Comparison of ENCODE assay signal across 10 mouse cellular contexts in genomic region chr5:113420619-113421018, GRCm38 (mm10).
A peak's percentile ranks its signal among the peaks of the same experiment; 100 is the strongest.
DNase-seq lines count a peak whose midpoint lies in the region; ATAC-seq and TF ChIP-seq lines count a peak whose summit lies in the region.
"Had no signal": no experiment of that assay in that cellular context is flagged by ENCODE, and none has a peak within 500 bp of the region (broad histone marks: within the 10 kb centered on the region; RNA-seq: fewer than 3 reads in every experiment).

No protein-coding gene starts in this region.

- peaks cover 8% of the 10 kb centered on the region; the same call in 1 of the 2 replicates for H3K4me1 ChIP-seq in midbrain, postnatal 0 days (ENCODE audit: insufficient read depth, low read length)
- 0 out of 2 replicates have a peak, but pooled peaks cover 6% of the 10 kb centered on the region for H3K4me1 ChIP-seq in midbrain, embryonic 14.5 days (ENCODE audit: control insufficient read depth, insufficient read depth, low read length)
- peaks cover 18% of the 10 kb centered on the region; the same call in 1 of the 2 replicates for H3K4me1 ChIP-seq in intestine, embryonic 15.5 days (replicated peaks)
- H3K4me1 ChIP-seq in stomach, embryonic 16.5 days (ENCODE audit: control insufficient read depth, insufficient read depth, low read length), result peaks cover 12% of the 10 kb centered on the region; the same call in 1 of the 2 replicates

- no peak for TF ChIP-seq CTCF in midbrain, postnatal 0 days (IDR thresholded peaks at IDR 0.05)

- H3K4me2 ChIP-seq in midbrain, postnatal 0 days (ENCODE audit: low read depth, low read length, poor library complexity, severe bottlenecking), result no peak overlapping the region
- H3K4me2 ChIP-seq in midbrain, embryonic 14.5 days (ENCODE audit: low read length), result no peak overlapping the region
- no peak overlapping the region for H3K4me2 ChIP-seq in intestine, embryonic 15.5 days (replicated peaks)
- H3K4me2 ChIP-seq in stomach, embryonic 16.5 days (ENCODE audit: low read depth, low read length), result no peak overlapping the region

- no peak overlapping the region for H3K9ac ChIP-seq in midbrain, postnatal 0 days (replicated peaks; ENCODE audit: low read length, poor library complexity, severe bottlenecking)
- H3K9ac ChIP-seq in midbrain, embryonic 14.5 days (replicated peaks; ENCODE audit: low read length), result no peak overlapping the region
- H3K9ac ChIP-seq in intestine, embryonic 15.5 days, result no peak overlapping the region
- H3K9ac ChIP-seq in stomach, embryonic 16.5 days (ENCODE audit: low read length), result no peak overlapping the region
- H3K9ac ChIP-seq: liver, embryonic 14.5 days had no signal

- peak; percentile 37 for DNase-seq in midbrain, postnatal 0 days (ENCODE audit: low spot score)
- DNase-seq in midbrain, embryonic 14.5 days, result no peak
- DNase-seq in embryo, embryonic 9.5 days (ENCODE audit: extremely low spot score), result peak; percentile 47
- no peak for DNase-seq in spleen, postnatal 36 days (ENCODE audit: low spot score in 2 of 2)
- DNase-seq in cerebellum, adult 9-11 months, result no peak
- DNase-seq: heart, postnatal 4 days had no signal

- no peak overlapping the region for H3K27ac ChIP-seq in midbrain, postnatal 0 days (ENCODE audit: low read depth, low read length)
- no peak overlapping the region for H3K27ac ChIP-seq in midbrain, embryonic 14.5 days (replicated peaks; ENCODE audit: low read depth, low read length)
- 0 out of 2 replicates have a peak overlapping the region, but pooled peaks have one; percentile 40 for H3K27ac ChIP-seq in intestine, embryonic 15.5 days
- H3K27ac ChIP-seq in stomach, embryonic 16.5 days (ENCODE audit: low read length), result peak overlapping the region; percentile 78
- H3K27ac ChIP-seq: liver, embryonic 14.5 days had no signal

- H3K27me3 ChIP-seq in midbrain, postnatal 0 days (ENCODE audit: insufficient read depth, low read length), result no peaks in the 10 kb centered on the region
- H3K27me3 ChIP-seq in midbrain, embryonic 14.5 days (ENCODE audit: control insufficient read depth, insufficient read depth, low read length), result no peaks in the 10 kb centered on the region
- no peaks in the 10 kb centered on the region for H3K27me3 ChIP-seq in intestine, embryonic 15.5 days (replicated peaks)
- no peaks in the 10 kb centered on the region for H3K27me3 ChIP-seq in stomach, embryonic 16.5 days (ENCODE audit: control insufficient read depth, insufficient read depth, low read length)

- H3K36me3 ChIP-seq in midbrain, postnatal 0 days (ENCODE audit: insufficient read depth, low read length), result no peaks in the 10 kb centered on the region
- no peaks in the 10 kb centered on the region for H3K36me3 ChIP-seq in midbrain, embryonic 14.5 days (ENCODE audit: control insufficient read depth, insufficient read depth, low read length)
- H3K36me3 ChIP-seq in intestine, embryonic 15.5 days, result no peaks in the 10 kb centered on the region
- H3K36me3 ChIP-seq in stomach, embryonic 16.5 days (ENCODE audit: control insufficient read depth, insufficient read depth, low read length), result no peaks in the 10 kb centered on the region

- no peak for ATAC-seq in midbrain, postnatal 0 days (ENCODE audit: low FRiP score)
- ATAC-seq in midbrain, embryonic 14.5 days (ENCODE audit: low FRiP score, low TSS enrichment), result no peak
- ATAC-seq in intestine, embryonic 15.5 days, result peak; percentile 43; the same call in 1 of the 2 replicates
- peak; percentile 39; the same call in 1 of the 2 replicates for ATAC-seq in stomach, embryonic 16.5 days (ENCODE audit: insufficient read depth, low FRiP score)
- ATAC-seq: forebrain, embryonic 16.5 days had no signal

- no peak overlapping the region for H3K4me3 ChIP-seq in midbrain, postnatal 0 days (ENCODE audit: low read depth, low read length)
- H3K4me3 ChIP-seq in midbrain, embryonic 14.5 days (replicated peaks; ENCODE audit: low read depth, low read length), result no peak overlapping the region
- H3K4me3 ChIP-seq in intestine, embryonic 15.5 days (replicated peaks), result no peak overlapping the region
- H3K4me3 ChIP-seq in stomach, embryonic 16.5 days (replicated peaks; ENCODE audit: low read length), result no peak overlapping the region

- H3K9me3 ChIP-seq in midbrain, postnatal 0 days (ENCODE audit: low read length), result no peaks in the 10 kb centered on the region
- no peaks in the 10 kb centered on the region for H3K9me3 ChIP-seq in midbrain, embryonic 14.5 days (ENCODE audit: control insufficient read depth, low read length)
- no peaks in the 10 kb centered on the region for H3K9me3 ChIP-seq in intestine, embryonic 15.5 days
- no peaks in the 10 kb centered on the region for H3K9me3 ChIP-seq in stomach, embryonic 16.5 days (replicated peaks; ENCODE audit: control insufficient read depth, low read length)

- WGBS in midbrain, postnatal 0 days, result 30% methylated on average over 5 of the region's 5 CpGs
- 28% methylated on average over 5 of the region's 5 CpGs for WGBS in midbrain, embryonic 14.5 days
- 28% methylated on average over 5 of the region's 5 CpGs for WGBS in intestine, embryonic 15.5 days
- 27% methylated on average over 5 of the region's 5 CpGs for WGBS in stomach, embryonic 16.5 days

Comparison
In these comparisons a context has a peak if more than half of its experiments do, and no peak if none do; other contexts are left out.
1. DNase-seq: peak in midbrain, postnatal 0 days (single experiment) and embryo, embryonic 9.5 days (single experiment); none in midbrain, embryonic 14.5 days (single experiment), spleen, postnatal 36 days (0 of 2) and cerebellum, adult 9-11 months (single experiment).
2. ATAC-seq: peak in intestine, embryonic 15.5 days (single experiment) and stomach, embryonic 16.5 days (single experiment); none in midbrain, postnatal 0 days (single experiment) and midbrain, embryonic 14.5 days (single experiment).
3. H3K27ac ChIP-seq: peak in intestine, embryonic 15.5 days (single experiment) and stomach, embryonic 16.5 days (single experiment); none in midbrain, postnatal 0 days (single experiment) and midbrain, embryonic 14.5 days (single experiment).